Mouse (Mus musculus) adrenal gland, adult 8-10 months (tissue): ENCODE results near the gene Olfr1033. TPM values are rescaled to one million over a fixed set of nuclear protein-coding genes. Genes with fewer than 3 reads are reported as not detected.
A peak's percentile ranks its signal among the peaks of the same experiment; 100 is the strongest.
"Not testable (repeated sequence)": the region's sequence is repeated elsewhere in the genome, so short reads cannot be mapped to it uniquely, and the experiment has no call there.

Source experiments
- DNase-seq: peaks from one replicate; pipeline ENCODE4 v3.0.0; 2022
- total RNA-seq, 4 experiments: library from RNA; stranded (reverse); gene quantifications; 2 replicates each; pipeline ENCODE4 v1.2.4; 2022

Olfr1033 gene
- total RNA-seq, result 1 to 10 TPM; 1.4 to 3.2 (median 1.8) TPM

DNA sequence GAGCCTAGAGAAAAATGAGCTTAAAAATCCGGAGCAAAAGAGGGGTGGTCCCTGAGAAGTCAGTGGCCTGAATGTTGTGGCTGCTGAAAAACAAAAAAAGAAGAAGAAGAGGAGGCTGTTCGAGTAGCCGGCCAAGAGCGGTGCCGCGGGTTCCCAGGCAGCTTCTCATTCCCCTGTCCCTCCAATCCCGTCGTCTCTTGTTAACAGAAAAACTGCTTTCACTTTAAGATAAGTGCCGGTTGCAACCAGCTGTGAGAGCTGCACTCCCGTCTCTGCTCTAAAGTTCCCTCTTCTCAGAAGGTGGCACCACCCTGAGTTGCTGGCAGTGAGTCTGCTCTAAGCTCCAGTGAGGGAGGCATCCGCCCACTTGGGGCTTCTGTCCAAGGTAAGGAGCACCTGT, at the start of gene Olfr1033:
TSS of gene Olfr1033 (plus strand) at position 228 of the 400 bp plus-strand sequence.
- not testable (repeated sequence) for DNase-seq

DNA sequence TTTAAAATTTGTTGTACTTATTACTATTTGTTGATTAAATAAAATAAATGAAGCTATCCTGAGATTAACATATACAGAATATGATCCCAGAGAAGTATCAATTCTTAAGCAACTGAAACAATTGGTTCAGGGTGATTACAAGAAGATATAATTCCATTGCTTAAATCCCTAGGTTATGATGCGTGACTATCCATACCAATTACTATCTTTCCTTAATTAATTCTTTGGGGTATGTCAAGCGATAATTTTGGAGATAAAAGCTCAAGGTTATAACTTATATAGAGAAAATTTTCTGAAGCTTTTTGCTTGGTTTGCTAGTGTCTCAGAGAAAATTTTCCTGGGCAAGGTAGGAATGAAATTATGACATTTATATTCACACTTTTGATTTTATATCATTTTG, 46.8 kb upstream of the Olfr1033 start, which contains the start of gene Olfr1029:
TSS of gene Olfr1029 (plus strand) at position 301 of the 400 bp plus-strand sequence.
- DNase-seq, result no peak

DNA sequence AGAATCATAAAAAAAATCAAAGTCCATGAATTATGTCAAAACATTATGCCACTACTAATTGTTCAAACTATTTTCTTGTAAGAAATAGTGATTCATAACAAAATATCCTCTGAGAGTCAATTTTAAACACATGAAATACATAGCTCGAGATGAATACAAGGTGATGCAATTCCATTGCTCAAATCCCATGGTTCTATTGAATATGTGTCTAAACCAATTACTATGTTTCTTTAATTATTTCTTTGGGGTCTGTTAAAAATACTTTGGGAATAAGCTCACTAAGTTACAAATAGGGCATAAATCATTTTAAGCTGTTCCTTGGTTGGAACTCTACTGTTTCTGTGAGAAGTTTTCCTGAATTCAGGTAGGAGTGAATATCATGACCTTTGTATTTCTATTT, 41.5 kb upstream of the Olfr1033 start, which contains the start of gene Olfr1030:
TSS of gene Olfr1030 (plus strand) at position 301 of the 400 bp plus-strand sequence.
- DNase-seq, result no peak

DNA sequence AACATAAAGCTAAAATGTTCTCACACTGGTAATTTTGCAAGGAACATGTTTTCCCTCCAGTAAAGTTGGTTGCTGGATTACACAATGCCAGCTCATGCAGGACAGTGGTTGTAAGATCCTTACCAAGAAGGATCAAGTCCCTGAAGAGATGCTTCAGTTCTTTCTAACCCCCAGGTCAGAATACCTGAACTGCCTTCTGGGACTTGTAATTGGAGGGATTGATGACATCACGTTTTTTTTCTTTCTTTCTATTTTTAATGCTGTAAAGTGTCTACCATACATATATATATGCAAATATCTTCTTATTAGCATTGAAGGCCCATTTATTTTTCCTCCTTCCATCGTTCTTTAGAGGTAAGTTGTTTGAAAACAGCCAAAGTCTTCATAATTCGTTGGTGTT, 30.4 kb upstream of the Olfr1033 start, which contains the start of gene Olfr1031:
TSS of gene Olfr1031 (plus strand) at position 301 of the 400 bp plus-strand sequence.
- no peak for DNase-seq

DNA sequence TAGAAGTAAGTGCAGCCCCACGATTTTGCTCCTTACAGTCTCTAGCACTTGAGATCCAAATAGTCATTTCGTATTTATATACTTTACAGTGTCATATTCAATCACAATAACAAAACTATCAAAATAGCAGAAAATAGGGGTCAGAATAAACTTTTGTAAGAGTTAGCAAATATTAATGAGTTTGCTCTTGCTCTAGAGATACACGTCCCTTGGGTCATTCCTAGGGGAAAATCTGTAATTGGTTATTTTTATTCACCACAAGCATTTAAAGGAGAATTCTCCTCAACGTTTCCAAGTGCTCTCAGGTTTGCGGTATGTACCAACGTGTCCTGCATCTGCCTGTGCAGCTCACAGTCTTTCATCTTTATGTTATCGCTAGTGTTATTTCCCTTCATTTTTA, 15.2 kb upstream of the Olfr1033 start, which contains the start of gene Olfr1032:
TSS of gene Olfr1032 (plus strand) at position 301 of the 400 bp plus-strand sequence.
- DNase-seq, result no peak

DNA sequence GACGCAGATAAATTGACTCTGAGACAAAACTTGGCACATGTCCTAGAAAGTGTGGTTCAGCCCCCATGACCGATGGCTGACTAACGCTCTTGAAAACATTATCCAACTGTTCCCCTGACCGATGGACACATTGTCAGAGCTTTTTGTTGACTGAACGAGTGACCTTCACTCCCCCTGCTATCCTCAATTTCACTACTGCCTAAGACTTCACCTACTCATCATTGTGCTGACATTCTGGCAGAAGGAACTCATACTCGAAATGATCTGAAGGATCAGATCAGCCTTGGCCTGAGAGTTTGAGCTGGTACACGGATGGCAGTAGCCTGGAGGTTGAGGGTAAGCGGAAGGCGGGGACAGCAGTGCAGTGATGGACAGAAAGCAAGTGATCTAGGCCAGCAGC, 1.1 kb downstream of the Olfr1033 start:
- peak; percentile 27 for DNase-seq

DNA sequence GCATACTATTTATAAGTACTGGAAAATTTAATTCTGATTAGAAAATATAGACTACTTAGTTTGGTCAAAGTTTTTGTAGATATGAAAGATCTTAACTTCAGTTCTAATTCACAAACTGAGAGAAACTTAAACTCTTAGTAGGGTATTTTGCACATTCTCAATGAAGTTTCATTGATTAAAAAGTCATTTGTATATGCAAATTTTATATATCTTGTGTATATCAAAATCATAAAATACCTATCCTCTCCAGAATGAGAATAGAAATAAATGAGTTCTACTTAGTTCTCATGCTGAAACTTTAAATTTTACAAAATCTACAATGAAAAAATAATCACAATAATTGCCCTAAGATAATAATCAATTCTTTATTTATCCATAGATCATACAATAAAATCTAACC, 25.1 kb downstream of the Olfr1033 start, which contains the start of gene Olfr1034:
TSS of gene Olfr1034 (plus strand) at position 301 of the 400 bp plus-strand sequence.
- no peak for DNase-seq

DNA sequence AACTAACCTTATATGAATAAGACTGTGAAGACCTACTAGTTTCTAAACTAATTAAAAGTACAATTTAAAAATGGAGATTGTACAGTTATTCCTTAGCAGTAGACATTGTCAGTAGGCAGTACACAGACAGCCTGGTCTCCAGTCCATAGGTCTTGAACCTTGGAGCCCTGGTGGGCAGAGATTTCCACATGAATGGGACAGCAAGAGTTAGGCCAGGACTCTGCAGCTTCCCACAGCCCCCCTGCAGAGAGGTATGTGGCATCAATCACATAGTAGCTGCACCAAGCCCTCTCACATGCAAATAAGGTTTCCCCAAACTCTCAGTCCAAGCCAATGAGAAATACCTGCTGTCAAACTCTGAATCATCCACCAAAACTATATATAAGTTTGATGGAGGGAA, 30.3 kb downstream of the Olfr1033 start:
- DNase-seq, result not testable (repeated sequence)

DNA sequence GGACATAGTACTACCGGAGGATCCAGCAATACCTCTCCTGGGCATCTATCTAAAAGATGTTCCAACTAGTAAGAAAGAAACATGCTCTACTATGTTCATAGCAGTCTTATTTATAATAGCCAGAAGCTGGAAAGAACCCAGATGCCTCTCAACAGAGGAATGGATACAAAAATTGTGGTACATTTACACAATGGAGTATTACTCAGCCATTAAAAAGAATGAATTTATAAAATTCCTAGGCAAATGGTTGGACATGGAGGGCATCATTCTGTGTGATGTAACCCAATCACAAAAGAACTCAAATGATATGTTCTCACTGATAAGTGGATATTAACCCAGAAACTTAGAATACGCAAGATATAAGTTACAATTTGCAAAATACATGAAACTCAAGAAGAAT, 43.3 kb downstream of the Olfr1033 start:
- not testable (repeated sequence) for DNase-seq

DNA sequence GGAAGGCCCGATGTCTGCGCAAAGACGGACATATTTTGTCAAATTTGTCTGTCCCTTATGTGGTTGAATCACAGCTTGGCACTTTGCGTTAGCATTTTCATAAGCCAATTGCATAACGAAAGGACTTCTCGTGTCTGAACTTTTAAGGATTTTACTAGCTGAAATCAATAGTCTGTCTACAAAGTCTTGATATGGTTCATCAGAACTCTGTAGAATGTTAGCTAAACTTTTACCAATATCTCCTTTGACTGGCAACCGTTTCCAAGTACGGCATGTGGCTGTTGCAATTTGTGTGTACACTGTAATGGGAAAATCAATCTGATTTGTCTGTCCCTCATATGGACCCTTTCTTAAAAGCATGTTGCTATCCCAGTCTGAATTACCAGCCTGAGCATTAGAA, 49.8 kb downstream of the Olfr1033 start:
- DNase-seq, result no peak

DNA sequence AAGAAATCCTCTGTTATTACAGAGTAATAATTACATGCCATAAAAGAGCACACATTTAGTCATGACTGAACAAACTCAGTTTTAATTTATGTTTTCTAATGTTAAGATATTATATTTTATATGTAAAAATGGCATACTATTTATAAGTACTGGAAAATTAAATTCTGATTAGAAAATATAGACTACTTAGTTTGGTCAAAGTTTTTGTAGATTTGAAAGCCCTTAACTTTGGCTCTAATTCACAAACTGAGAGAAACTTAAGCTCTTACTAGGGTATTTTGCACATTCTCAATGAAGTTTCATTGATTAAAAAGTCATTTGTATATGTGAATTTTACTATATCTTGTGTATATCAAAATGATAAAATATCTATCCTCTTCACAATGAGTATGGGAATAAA, 53.3 kb downstream of the Olfr1033 start, which contains the start of gene Olfr1036:
TSS of gene Olfr1036 (plus strand) at position 301 of the 400 bp plus-strand sequence.
- DNase-seq, result not testable (repeated sequence)

DNA sequence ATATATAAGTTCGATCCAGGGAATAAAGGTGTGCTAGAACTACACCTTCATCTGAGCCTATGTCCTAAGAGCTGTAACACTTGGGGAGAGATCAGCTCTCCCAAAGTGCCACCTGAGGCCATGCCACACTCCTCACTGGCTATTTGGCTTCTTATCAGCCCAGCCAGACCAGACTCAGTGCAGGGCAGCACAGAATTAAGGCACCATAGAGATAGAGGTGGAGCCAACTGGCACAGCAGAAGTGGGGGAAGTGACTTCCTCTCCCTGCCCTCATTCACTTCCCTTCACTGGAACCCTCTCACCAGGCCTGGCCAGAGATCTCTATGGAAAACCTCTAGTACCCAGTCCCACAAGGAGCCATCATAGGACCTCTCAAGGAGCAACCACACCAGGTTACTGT, 60.0 kb downstream of the Olfr1033 start:
- not testable (repeated sequence) for DNase-seq

DNA sequence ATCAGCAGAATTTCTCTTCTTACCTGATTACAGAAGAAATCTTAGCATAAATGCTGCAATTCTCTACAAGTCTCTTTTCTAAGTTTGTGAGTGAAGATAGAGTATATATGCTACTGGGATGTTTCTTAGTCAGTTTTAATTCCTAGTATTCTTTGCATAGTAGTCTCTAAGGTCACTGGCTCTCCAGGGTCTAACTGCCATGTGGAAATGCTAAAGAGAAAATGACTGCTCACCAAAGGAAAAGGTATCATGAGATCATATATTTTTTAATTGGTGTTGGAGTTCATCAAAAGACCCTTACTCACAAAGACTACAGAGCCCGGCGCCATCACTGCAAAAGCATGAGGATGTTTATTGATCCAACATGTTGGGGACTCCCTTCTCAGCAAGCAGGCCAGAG, 66.9 kb downstream of the Olfr1033 start, which contains the start of gene Olfr1037:
TSS of gene Olfr1037 (minus strand) at position 101 of the 400 bp plus-strand sequence.
- DNase-seq, result no peak

Other genes starting within 250 kb of the Olfr1033 start
- gene Olfr1014, start 247.9 kb upstream of the Olfr1033 start, total RNA-seq, result not detected
- gene Olfr1015, start 238.6 kb upstream of the Olfr1033 start, total RNA-seq, result under 1 TPM in 1 of 4 experiments, not detected in 3; 0.46 TPM
- gene Olfr1016, start 218.1 kb upstream of the Olfr1033 start, total RNA-seq, result not detected
- gene Olfr1018, start 202.2 kb upstream of the Olfr1033 start, total RNA-seq, result not detected
- gene Olfr1019, start 175.2 kb upstream of the Olfr1033 start, total RNA-seq, result not detected
- not detected for gene Olfr1020, start 173.6 kb upstream of the Olfr1033 start, total RNA-seq
- not detected for gene Olfr1022, start 152.0 kb upstream of the Olfr1033 start, total RNA-seq
- gene Olfr1023, start 135.0 kb upstream of the Olfr1033 start, total RNA-seq, result not detected
- gene Olfr1024, start 115.6 kb upstream of the Olfr1033 start, total RNA-seq, result not detected
- not detected for gene Olfr1025-ps1, start 105.4 kb upstream of the Olfr1033 start, total RNA-seq
- gene Olfr1026, start 99.1 kb upstream of the Olfr1033 start, total RNA-seq, result not detected
- gene Olfr1028, start 70.2 kb upstream of the Olfr1033 start, total RNA-seq, result not detected
- not detected for gene Olfr1029, start 46.7 kb upstream of the Olfr1033 start, total RNA-seq
- not detected for gene Olfr1030, start 41.4 kb upstream of the Olfr1033 start, total RNA-seq
- not detected for gene Olfr1031, start 30.3 kb upstream of the Olfr1033 start, total RNA-seq
- not detected for gene Olfr1032, start 15.1 kb upstream of the Olfr1033 start, total RNA-seq
- under 1 TPM; 0.13 to 0.25 (median 0.14) TPM for gene Olfr1034, start 25.2 kb downstream of the Olfr1033 start, total RNA-seq
- gene Olfr1036, start 53.4 kb downstream of the Olfr1033 start, total RNA-seq, result not detected
- gene Olfr1037, start 66.8 kb downstream of the Olfr1033 start, total RNA-seq, result not detected
- gene Olfr1039, start 115.3 kb downstream of the Olfr1033 start, total RNA-seq, result not detected
- not detected for gene Olfr1040, start 126.1 kb downstream of the Olfr1033 start, total RNA-seq
- gene Olfr1042, start 141.2 kb downstream of the Olfr1033 start, total RNA-seq, result not detected
- gene Olfr1043, start 146.9 kb downstream of the Olfr1033 start, total RNA-seq, result not detected
- not detected for gene Olfr1044, start 157.2 kb downstream of the Olfr1033 start, total RNA-seq
- not detected for gene Olfr52, start 165.1 kb downstream of the Olfr1033 start, total RNA-seq
- gene Olfr1045, start 182.4 kb downstream of the Olfr1033 start, total RNA-seq, result not detected
- gene Olfr1046, start 198.7 kb downstream of the Olfr1033 start, total RNA-seq, result not detected
- gene Olfr1047, start 210.8 kb downstream of the Olfr1033 start, total RNA-seq, result not detected
- gene Olfr1048, start 219.7 kb downstream of the Olfr1033 start, total RNA-seq, result not detected
- gene Olfr1049, start 237.7 kb downstream of the Olfr1033 start, total RNA-seq, result not detected